Mouse (Mus musculus) frontal cortex, postnatal 25 days (tissue): Measurements from ENCODE around the gene Mfng.
A peak's percentile ranks its signal among the peaks of the same experiment; 100 is the strongest.

Source experiments
- DNase-seq, 2 experiments: peaks; one replicate each; pipeline ENCODE4 v3.0.0; 2022; ENCODE audit warnings: low spot score in 2 of 2

The Mfng gene

GRCm38 (mm10) chr15:78787287-78787856 lies 14.1 kb upstream of the Mfng start:
- no peak for DNase-seq

- no peak for DNase-seq
Measured at GRCm38 (mm10) chr15:78786411-78786818, 13.1 kb upstream of the Mfng start.

- no peak for DNase-seq
Measured at GRCm38 (mm10) chr15:78785961-78786360, 12.7 kb upstream of the Mfng start.

- DNase-seq, result no peak
Measured at GRCm38 (mm10) chr15:78785258-78785657, 12.0 kb upstream of the Mfng start.

GRCm38 (mm10) chr15:78784520-78784919 lies 11.2 kb upstream of the Mfng start:
- DNase-seq, result no peak

GRCm38 (mm10) chr15:78782348-78783103 lies 9.3 kb upstream of the Mfng start:
- no peak for DNase-seq

- no peak for DNase-seq
Measured at GRCm38 (mm10) chr15:78780908-78781307, 7.6 kb upstream of the Mfng start.

GRCm38 (mm10) chr15:78780359-78780758 lies 7.1 kb upstream of the Mfng start:
- no peak for DNase-seq

- no peak for DNase-seq
Measured at GRCm38 (mm10) chr15:78779690-78780089, 6.4 kb upstream of the Mfng start.

GRCm38 (mm10) chr15:78779253-78779652 lies 6.0 kb upstream of the Mfng start:
- no peak for DNase-seq

- DNase-seq, result peak; percentile 86 to 90
Measured at GRCm38 (mm10) chr15:78778077-78778870, 5.0 kb upstream of the Mfng start.

GRCm38 (mm10) chr15:78772856-78773255 lies 419 bp downstream of the Mfng start:
- DNase-seq, result no peak

- no peak for DNase-seq
Measured at GRCm38 (mm10) chr15:78772368-78772763, 909 bp downstream of the Mfng start.

- no peak for DNase-seq
Measured at GRCm38 (mm10) chr15:78771531-78772367, 1.5 kb downstream of the Mfng start.

- DNase-seq, result no peak
Measured at GRCm38 (mm10) chr15:78770983-78771355, 2.3 kb downstream of the Mfng start.

- no peak for DNase-seq
Measured at GRCm38 (mm10) chr15:78770234-78770982, 2.9 kb downstream of the Mfng start.

- DNase-seq, result no peak
Measured at GRCm38 (mm10) chr15:78769064-78769463, 4.2 kb downstream of the Mfng start.

- DNase-seq, result no peak
Measured at GRCm38 (mm10) chr15:78763704-78764103, 9.6 kb downstream of the Mfng start.

- no peak for DNase-seq
Measured at GRCm38 (mm10) chr15:78763210-78763609, 10.1 kb downstream of the Mfng start.

GRCm38 (mm10) chr15:78761112-78761511 lies 12.2 kb downstream of the Mfng start:
- no peak for DNase-seq

GRCm38 (mm10) chr15:78758132-78758531 lies 15.1 kb downstream of the Mfng start:
- DNase-seq, result no peak
